Mouse (Mus musculus) B cell, adult (primary cell): ENCODE measurements around the gene Gm10334. TPM values are rescaled to one million over a fixed set of nuclear protein-coding genes. Genes with fewer than 3 reads are reported as not detected.

ENCODE experiments used
- total RNA-seq: library from RNA; stranded (reverse); gene quantifications from 4 replicates; pipeline ENCODE4 v1.2.4, GENCODE M21; 2023; ENCODE audit not compliant: inconsistent age

The Gm10334 gene
- total RNA-seq, result not detected in 4 replicates

DNA sequence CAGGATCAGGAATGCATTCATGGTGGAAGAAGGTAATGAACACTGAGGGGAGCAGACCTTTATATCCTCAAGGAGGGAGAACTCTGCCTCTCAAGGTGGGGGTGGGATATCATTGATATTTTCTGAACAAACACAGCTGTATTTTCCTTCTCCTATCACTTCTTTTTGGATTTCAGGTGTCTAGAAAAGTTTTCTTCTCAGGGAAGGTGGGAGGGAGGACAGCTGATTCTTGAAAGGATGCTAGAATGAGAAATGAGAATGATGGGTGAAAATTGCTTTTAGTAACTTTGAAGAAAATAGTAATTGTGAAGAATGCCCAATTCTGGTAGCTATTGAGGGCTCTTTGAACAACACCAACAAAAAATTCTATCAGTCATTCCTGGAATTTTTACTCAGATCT lies at the start of gene Gm10334:
Gene Gm10334, minus strand, starts transcription at position 101 of the 400 bp plus-strand sequence.

DNA sequence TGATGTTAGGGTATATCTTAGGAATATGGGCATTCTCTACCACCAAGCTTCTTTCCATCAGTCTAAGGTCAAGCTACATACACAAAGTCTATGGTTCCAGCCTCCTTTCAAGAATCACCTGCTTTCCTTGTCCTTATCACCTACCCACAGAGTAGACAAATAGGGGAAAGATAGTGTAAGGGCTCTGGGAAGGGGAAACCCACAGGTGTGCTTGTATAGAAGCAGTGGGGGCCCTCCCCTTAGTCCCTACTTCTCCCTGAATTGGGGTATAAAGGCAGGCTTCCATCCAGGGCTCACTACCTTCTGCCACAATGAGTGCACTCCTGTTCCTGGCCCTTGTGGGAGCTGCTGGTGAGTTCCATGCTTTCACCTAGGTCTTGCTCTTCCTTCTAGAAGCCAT lies 12.7 kb upstream of the Gm10334 start, which contains the start of gene Prss1:
Gene Prss1, plus strand, starts transcription at position 301 of the 400 bp plus-strand sequence.

Other genes starting within 250 kb of the Gm10334 start
- 1.7 TPM in 1 of 4 replicates, not detected in the others for gene Try4, start 143.9 kb downstream of the Gm10334 start, total RNA-seq
- gene Try5, start 129.3 kb downstream of the Gm10334 start, total RNA-seq, result 1.6 TPM in 1 of 4 replicates, not detected in the others
- not detected in 4 replicates for gene Try10, start 92.0 kb downstream of the Gm10334 start, total RNA-seq
- gene Prss3, start 68.5 kb downstream of the Gm10334 start, total RNA-seq, result not detected in 4 replicates
- not detected in 4 replicates for gene Gm5771, start 53.8 kb downstream of the Gm10334 start, total RNA-seq
- gene Prss1, start 12.8 kb upstream of the Gm10334 start, total RNA-seq, result not detected in 4 replicates
- gene Prss2, start 75.6 kb upstream of the Gm10334 start, total RNA-seq, result 0.87 to 2.5 TPM in 2 of 4 replicates, not detected in the others
- 0.57 to 1.2 TPM (median 0.78 TPM) in 4 replicates for gene Ephb6, start 159.3 kb upstream of the Gm10334 start, total RNA-seq
- gene Trpv6, start 190.3 kb upstream of the Gm10334 start, total RNA-seq, result not detected in 4 replicates
- gene Trpv5, start 234.6 kb upstream of the Gm10334 start, total RNA-seq, result not detected in 4 replicates
- not detected in 4 replicates for gene Llcfc1, start 238.3 kb upstream of the Gm10334 start, total RNA-seq